Mouse (Mus musculus): ENCODE measurements around the gene Bcl2l13.
"Not testable (repeated sequence)": the region's sequence is repeated elsewhere in the genome, so short reads cannot be mapped to it uniquely, and the experiment has no call there.

The Bcl2l13 gene

DNA sequence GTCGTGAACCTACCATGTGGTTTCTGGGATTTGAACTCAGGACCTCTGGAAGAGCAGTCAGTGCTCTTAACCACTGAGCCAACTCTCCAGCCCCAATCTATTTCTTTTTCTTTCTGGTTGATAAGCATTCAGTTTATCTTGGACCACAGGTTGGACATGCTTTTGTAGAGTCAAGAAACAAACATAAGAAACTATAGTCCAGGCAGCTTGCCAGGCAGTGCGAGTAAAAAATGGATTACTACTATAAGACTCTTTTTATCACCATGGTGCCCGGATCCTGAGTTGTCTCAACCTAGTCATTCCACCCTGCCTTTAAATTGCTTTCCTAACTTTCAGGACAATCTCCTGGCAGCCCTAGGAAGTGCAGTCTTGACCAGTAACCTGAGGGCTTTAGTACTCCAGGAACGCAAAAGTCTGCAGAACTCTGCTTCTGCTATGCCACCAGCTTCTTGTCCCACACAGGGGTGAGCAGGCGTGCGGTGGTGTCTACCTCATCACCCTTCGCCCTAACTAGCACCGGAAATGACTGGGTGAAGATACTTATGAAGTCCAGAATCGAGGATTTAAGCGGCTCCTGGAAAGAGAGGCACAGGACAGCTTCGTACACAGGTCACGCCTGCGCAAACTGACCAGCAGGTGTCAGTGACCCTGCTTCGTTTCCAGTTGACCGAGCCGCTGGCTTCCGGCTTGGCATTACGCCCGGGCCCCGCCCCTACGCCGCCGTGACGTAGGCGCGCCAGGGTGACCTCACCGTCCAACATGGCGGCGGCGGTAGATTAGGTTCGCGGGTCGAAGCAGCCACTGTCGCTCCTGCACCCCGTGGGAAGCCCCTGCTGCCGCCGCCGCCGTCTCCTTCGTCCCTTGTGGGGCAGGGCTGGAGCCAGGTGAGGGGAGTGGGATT lies at the start of gene Bcl2l13:
Gene Bcl2l13 (plus strand): TSS at position 739 of the 901 bp plus-strand sequence.
- DNase-seq = peak; percentile 99

DNA sequence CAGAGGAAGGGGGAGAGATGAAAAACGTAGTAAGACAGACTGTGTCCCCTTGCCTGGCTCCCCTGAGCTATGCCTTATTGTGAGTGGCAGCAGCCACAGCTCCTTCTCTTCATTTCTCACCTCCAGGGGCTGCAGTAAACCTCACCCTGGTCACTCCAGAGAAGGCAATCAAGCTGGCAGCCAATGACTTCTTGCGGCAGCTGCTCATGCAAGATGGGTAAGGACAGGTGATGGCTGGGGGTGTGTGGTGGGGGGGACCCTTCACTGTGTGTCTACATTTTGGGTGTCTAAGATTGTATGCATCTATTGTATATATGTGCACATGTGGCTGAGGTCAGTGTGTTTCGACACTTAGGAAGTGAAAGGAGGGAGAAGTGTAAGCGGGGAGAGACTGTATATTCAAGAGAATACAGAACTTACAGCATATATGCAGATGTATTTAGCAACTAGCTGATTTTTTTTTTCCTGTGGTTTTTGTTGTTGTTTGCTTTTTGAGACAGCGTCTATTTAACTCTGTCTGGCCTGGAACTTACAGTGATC lies 47.9 kb upstream of the Bcl2l13 start:
- no peak for DNase-seq

DNA sequence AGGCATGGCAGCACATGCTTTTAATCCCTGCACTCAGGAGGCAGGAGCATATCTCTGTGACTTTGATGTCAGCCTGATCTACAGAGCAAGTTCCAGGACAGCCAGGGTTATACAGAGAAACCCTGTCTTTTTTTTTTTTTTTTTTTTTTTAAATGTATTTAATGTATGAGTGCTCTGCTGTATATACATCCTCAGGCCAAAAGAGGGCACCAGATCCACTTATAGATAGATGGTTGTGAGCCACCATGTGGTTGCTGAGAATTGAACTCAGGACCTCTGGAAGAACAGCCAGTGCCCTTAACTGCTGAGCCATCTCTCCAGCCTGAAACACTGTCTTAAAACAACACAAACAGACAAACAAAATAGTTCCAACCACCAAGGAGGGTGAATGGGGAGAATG lies 47.1 kb upstream of the Bcl2l13 start:
- DNase-seq = no peak

DNA sequence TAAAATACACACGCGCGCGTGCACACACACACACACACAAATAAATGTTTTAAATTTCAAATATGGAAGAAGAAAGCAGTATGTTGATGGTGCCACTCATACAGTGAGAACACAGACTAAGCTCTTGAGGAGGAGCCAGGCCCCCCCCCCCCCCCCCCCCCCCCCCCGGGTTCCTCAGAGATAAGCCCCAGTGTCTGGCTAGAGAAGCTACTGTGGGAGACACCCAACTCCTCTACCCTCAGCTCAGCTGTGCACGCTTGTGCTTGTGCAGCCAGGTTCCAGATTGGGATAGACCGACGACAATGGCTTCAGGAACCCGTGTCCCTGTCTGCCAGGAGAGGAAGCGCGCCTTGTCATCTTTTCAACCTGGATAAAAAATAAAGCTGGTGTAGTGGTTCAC lies 45.9 kb upstream of the Bcl2l13 start:
- DNase-seq = no peak

DNA sequence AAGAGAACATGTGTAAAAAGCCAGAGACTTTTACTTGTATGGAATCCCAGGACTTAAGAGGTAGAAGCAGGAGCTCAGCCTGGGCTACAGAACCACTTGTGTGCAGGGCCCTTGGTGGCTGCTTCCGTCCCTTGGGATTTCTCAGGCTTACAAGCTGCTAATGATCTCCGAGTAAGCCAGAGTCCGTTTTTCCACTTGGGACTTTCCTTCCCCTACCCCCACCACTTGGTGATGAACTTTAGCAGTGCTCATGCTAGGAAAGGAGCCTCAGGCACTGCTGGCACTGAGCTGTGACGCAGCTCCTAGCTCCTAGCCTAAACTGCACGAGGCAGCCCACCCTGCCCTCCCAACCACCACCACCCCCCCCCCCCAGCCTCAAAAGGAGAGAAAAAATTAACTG lies 45.3 kb upstream of the Bcl2l13 start:
- DNase-seq = no peak

DNA sequence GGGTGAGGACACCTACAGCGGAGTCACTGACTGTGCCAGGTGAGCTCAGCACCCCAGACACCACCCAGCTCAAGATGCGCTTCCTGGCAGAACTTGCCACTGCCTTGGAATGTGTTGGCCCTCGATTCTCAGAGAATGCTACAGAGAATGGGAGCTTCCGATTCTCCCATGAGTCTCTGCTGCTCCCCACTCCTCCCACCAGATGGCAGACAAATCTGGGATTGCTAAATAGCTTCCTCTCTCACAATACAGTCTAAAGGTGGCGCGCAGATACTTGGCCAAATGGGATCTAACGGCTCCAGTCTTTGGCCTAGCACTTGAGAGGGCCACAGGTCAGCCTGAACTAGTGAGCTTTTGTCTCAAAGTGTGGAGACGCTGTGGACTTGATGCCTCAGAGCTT lies 43.1 kb upstream of the Bcl2l13 start:
- DNase-seq = no peak

DNA sequence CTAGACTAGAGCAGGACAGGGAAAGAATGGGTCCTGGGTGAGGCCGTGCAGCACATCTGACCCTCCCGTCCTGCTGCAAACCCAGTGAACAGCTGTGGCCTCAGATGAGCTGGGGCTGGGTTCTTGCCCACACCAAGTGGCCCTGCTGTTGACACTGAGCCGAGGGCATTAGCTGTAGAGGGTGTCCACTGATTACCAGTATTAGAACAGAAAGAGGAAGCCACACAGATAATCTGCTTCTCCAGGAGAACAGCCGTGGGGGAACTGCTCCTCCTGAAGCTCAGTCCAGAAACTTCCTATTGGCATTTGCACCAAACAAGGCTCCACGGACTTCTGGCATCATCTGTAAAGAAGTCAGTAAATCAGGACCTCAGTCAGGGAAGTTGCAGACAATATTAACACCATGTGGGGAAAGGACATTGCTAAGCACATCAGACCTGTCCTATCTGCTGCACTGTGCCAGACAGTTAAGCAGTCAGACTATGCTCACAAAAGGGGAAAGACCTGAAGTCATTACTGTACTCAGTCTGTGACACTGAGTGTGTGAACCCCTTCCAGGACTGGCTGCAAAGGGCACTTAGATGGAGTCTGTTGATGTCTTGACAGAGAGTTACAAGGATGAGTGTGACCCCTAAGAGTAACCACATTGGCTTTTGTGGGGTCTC lies 40.5 kb upstream of the Bcl2l13 start:
- DNase-seq = peak; percentile 96

DNA sequence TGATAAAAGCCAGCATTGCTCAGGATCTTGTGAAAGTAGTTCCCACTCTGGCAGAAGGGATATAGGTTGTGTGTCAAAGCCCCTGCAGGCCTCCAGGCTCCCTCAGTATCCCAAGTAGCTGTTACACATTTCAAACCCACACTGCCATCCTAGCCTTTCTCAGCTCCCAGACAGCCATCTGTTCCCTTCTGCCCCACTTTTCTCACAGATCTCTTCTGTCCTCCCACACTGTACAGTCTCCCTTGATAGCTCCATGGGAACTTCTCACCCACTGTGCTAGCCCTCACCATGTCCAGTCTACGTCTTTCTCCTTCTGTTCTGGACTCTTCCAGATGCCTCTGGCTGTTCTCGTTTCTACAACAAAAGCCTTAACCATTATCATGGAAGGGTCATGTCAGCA lies 39.9 kb upstream of the Bcl2l13 start:
- no peak for DNase-seq

DNA sequence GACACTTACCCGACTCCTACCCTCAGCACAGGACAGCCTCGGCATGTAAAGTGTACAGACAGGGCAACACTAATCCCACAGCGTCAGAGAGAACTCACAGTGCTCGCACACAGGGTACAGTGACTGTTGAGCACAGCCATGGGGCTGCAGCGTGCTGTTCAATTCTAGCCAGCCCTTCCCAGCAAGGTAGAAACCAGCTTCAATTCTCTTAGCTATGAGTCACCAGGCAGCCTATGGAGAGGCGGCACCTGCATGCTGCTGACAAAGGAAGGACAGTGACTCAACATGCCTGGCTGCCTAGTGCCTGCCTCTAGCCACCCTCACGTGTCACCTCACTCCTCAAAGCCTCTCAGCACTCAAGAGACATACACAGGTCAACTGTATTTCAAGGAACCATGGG lies 38.0 kb upstream of the Bcl2l13 start:
- no peak for DNase-seq

DNA sequence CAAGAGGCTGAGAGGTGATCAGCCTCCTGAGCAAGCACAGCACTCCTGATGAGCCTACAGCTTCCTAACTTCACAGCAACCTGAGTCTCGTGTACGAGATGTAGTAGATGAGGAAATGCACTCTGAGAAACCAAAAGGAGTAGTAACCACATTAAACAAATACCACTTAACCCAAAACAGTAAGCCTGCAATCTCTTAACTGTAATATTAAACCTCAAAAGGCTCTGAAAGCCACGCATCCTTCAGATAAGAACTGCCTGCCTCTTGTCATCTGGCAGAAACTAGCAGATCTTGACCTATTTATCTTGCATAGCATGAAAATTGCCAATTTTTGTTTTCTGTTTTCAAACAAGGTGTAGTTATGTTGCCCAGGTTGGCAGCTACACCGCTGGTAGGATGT lies 37.1 kb upstream of the Bcl2l13 start:
- DNase-seq = no peak

DNA sequence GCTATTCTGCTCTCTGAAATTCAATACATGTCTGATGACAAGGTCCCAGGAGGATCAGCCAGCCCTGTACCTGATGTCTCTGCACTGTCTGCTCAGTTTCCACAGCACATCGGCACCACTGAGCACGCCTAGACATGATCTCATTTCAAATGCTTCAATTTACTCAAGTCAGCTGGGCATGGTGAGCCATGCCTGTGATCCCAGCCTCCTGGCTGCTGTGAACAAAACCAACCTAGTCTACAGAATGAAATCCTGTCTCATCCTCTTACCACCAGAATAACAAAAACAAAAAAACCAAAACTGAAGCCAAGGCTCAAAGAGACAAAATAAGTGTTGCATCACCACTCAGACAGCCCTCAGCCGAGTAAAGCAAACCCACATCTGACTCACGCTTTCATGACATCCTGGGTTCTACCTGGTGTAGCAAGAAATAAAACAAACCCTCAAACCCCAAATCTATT lies 36.4 kb upstream of the Bcl2l13 start:
- no peak for DNase-seq

DNA sequence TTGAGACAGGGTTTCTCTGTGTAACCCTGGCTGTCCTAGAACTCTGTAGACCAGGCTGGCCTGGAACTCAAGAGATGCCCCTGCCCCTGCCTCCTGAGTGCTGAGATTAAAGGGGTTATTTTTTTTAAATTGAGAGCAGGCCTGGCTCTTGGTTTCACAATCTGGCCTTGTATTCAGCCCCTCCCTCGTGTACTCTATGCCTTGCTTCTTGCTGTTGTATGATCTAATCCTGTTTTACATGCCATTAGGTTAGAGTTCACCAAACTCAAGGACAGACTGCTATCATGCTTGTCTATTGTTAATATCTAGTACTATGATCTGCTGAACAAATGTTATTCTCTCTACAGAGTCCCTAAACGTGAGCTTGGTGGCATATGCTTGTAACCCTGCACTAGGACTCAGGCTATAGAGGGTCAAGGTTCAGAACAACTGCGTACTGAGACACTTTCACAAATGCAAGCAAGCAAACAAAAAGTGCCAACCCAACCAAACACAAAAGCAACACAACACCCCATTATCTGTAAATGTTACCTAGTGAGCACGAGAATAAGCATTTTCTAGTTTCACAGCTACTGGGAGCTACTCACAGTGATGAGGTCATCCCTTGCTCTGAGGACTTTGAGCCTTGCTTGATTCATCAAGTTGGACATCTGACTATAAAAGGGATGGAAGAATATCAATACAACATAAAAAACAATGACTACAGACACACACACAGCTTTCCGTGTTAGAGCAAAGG lies 28.8 kb upstream of the Bcl2l13 start:
- no peak for DNase-seq

DNA sequence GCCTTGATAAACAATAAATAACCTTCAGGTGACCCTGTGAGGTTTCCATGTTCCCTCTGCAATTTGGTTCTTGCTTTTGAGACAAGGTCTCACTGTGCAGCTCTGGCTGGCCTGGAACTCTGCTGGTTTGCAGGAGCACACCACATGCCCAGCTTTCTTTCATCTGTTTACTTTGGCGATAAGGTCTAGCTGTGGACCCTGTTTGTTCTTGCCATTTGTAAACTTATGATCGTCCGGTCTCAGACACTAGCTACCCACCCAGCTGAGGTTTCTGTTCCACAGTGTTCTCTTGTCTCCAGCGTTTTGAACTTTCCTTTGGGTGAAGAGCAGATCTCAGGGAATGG lies 28.3 kb upstream of the Bcl2l13 start:
- no peak for DNase-seq

DNA sequence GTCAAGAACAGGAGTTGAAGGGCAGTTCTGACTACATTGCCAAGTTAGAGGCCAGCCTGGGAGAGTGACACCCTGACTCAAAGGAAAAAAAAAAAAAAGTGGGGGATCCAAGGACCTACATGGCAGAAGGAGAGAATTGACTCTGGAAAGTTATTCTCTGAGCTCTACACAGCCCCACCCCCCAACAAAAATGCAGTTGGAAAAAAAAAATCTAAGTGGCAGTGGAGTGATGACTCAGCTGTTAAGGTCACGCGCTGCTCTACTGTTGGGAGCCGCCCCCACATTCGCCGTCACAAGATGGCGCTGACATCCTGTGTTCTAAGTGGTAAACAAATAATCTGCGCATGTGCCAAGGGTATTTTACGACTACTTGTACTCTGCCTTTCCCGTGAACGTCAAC lies 24.0 kb upstream of the Bcl2l13 start:
- not testable (repeated sequence) for DNase-seq

DNA sequence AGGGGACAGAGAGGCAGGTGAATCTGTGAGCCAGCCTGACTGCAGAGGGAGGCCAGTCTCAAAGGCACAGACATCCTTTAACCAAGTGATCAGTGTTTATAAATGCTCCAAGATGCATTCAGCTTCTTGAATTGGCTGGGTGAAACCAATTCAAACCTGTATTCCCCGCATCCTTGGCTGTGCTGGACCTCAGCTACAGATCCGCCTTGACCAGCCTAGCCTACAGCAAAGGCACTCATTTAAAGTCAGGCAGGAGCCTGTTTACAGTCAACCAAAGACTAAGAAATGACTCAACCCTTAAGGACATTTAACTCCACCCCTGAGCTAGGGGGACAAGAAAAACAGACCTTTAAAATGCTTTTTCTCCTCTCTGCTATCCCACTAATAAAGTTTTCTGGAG lies 16.7 kb upstream of the Bcl2l13 start:
- DNase-seq = no peak

DNA sequence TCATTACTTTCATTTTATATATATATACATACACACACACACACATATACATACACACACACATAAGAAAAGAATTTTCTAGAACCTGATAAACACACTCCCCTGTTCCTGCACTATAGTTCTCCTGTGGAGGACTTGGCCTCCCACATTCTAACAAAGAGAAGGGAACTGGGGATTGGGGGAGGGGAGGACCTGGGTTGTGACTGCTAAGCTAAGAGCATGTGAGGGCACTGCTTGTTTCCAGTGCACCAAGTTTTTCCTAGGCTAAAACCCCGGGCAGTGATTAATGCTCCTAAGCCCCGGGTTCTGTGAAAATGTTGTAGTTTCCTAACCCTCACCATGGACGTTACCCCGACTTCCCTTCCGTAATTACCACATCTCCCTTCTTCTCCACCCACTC lies 15.9 kb upstream of the Bcl2l13 start:
- no peak for DNase-seq

DNA sequence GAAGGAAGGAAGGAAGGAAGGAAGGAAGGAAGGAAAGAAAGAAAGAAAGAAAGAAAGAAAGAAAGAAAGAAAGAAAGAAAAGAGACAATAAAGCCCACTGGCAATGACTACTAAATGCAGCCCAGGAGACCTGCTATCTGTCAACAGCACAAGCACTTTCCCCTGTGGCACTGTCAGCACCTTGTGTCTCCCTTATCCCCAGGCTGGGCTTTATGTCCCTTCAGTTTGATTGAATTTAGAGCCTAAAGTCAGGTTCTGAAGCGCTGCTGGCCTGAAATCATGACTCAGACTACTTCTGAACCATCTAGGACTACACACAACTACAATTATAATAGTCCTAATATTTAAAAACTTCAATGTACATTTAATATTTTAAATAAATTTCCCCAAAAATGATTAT lies 15.1 kb upstream of the Bcl2l13 start:
- DNase-seq = no peak

DNA sequence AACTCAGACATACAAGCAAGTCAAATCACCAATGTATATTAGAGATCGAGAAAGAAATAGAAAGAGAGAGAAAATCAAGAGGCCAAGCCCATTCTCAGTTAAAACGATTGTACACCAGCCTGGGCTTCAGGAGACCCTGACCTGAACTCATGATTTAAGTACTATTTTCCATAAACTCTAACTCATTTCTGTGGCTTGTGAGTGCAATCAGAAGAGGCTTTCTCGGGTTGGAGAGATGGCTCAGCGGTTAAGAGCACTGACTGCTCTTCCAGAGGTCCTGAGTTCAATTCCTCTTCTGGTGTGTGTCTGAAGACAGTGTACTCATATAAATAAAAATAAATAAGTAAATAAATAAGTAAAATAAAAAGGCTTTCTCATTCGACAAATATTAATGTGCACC lies 14.3 kb upstream of the Bcl2l13 start:
- DNase-seq = no peak

DNA sequence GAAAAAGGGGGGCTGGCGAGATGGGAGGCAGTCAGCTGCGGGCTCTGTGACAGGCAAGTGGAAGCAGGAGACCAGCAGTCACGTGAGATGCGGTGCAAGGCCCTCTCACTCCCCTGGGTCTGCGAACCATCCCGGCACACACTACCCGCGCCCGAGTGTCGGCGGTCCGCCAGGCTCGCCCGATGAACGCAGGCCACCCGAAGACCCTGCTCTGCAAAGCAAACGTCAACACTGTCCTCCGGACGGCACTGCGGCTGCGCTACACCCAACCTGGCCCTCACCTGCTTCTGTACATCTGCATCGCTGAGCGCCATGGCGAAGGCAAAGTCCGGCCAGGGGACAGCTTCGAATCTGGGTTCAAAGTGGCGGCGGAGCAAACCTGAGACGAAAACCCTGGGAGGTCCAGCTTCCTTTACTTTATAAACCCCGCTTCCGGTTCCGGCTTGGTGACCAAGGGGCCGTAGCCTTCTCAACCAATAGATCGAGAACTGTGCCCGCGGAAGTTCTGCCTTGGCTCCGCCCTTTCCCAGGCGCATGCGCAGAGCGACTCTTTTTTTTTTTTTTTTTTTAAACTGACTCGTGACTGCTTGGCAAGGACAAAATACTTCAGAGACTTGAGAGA lies 13.6 kb upstream of the Bcl2l13 start, which contains the start of gene Atp6v1e1:
Gene Atp6v1e1 (minus strand): TSS at position 487 of the 622 bp plus-strand sequence.
- DNase-seq = peak; percentile 99

DNA sequence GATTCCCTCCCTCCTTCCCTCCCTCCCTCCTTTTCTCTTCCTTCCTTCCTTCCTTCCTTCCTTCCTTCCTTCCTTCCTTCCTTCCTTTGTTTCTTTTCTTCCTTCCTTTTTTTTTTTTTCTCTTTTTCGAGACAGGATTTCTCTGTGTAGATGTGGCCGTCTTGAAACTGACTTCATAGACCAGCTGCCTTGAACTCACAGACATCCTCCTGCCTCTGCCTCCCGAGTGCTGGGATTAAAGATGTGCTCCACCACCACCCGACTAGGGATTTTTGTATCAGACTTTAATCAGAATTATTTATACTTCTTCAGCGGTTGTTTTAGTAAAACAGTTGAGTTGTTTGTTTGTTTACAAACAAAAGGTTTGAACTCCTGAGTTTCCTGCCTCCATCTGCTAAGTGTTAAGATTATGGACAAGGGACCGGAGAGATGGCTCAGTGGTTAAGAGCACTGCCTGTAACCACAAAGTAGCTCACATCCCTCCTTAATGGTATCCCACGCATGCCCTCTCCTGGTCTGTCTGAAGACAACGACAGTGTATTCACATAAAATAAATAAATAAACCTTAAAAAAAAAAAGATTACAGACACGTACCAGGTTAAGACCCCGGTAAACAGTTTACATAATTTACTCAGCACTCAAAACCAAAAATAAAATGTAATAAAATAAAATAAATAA lies 12.9 kb upstream of the Bcl2l13 start:
- DNase-seq = no peak

DNA sequence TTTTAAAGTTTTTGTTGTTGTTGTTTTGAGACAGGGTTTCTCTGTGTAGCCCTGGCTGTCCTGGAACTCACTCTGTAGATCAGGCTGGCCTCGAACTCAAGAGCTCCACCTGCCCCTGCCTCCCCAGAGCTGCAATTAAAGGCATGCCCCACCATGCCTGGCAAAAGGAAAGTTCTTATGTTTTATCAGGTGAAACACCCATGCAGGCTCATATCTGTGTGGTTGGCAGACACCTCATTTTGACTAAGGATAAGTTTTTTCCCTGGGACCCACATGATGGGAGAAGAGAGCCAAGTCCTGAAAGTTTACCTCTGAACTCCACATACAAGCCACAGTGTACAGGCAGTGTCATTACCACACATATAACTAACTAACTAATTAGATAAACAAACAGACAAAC lies 6.0 kb upstream of the Bcl2l13 start:
- no peak for DNase-seq

DNA sequence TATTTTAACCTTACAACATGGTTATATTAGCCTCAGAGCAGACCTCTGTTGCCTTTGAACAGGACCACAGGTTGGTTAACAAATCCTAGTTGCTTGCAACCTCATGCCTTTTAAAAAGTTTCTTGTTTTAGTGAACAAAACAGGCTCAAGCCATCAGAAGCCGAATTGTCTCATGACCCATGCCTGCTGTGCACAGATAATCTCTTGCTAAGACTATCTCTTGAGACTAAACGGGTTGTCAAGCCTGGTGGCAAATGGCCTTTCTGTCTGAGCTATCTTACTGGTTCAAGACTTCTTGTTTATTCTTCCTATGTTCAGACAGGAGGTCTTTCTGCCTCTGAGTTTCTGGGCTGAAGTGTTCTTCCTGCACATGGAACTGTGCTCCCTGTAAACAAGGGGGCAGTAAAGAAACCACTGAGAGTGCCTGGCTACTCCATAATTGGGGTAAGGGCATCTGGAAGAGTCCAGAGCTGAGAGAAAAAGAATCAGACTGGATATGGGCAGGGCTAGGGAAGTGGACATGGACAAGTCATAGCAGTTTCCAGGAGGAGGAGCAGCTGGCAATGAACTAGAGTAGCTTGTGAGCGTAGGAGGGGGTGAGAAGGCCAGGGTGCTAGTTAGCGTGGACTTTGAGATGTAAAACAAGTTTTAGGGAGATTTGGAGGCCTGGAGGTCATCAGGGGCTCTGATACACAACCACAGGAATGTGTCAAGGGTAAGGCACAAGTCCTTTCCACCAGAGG lies 5.0 kb upstream of the Bcl2l13 start:
- DNase-seq = no peak

All from heart, adult 11 months (tissue).